Mouse (Mus musculus) frontal cortex, postnatal 36 days (tissue): ENCODE measurements around the gene Marcksl1.
"Not testable (repeated sequence)": the region's sequence is repeated elsewhere in the genome, so short reads cannot be mapped to it uniquely, and the experiment has no call there.

Experiments
- DNase-seq, 2 experiments: peaks; one replicate each; pipeline ENCODE4 v3.0.0; 2022; ENCODE audit warnings: low spot score in 2 of 2

Gene Marcksl1

GRCm38 (mm10) chr4:129509650-129510049 is 3.7 kb upstream of the Marcksl1 start:
- DNase-seq: no peak

- no peak for DNase-seq
These were observed 2.5 kb upstream of the Marcksl1 start for GRCm38 (mm10) chr4:129510723-129511412.

GRCm38 (mm10) chr4:129511413-129512096 is 1.8 kb upstream of the Marcksl1 start:
- DNase-seq: no peak

GRCm38 (mm10) chr4:129513891-129514290 is 510 bp downstream of the Marcksl1 start:
- DNase-seq: no peak

- DNase-seq: peak in 1 of 2 experiments; percentile 36
These were observed 1.0 kb downstream of the Marcksl1 start for GRCm38 (mm10) chr4:129514300-129514898.

DNA sequence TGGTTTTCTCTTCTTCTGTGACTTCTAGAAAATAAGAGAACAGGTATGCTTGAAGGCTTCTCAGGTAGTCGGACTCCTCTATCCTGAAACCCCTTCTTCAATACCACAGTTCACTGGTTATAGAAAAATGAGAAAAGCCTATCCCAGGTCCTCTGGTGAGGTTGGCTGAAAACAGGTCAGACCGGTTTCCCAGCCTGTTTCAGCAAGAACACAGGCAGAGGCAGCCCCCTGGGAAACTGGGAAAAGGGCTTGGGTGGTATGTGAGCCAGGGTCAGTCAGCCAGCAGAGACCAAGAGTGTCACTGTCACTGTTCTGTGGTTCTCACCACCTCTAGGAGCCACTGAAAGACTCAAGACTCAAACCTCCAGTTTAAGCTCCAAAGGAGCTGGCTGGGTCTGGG is 3.5 kb downstream of the Marcksl1 start:
- no peak for DNase-seq

- DNase-seq: no peak
These were observed 5.1 kb downstream of the Marcksl1 start for GRCm38 (mm10) chr4:129518519-129518918.

DNA sequence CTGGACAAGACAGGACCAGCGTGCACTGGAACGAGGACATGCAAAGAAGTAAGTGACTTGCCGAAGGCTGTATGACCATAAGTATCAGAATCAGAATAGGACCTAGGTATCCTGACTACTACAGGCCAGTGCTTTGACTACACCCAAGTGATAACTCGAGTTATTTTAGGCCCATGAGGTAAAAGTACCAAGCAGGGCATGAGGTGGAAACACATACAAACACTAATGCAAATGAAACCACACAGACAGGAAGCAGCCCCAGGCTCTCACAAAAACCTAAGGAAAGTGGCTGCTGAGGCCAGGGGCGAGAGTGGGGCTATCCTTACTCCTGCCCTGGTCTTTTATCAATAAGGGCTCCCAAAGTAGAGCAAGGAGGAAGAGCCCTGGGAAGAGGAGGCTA is 12.0 kb downstream of the Marcksl1 start:
- DNase-seq: no peak

- no peak for DNase-seq
These were observed 12.5 kb downstream of the Marcksl1 start for GRCm38 (mm10) chr4:129525889-129526288.

GRCm38 (mm10) chr4:129528901-129529300 is 15.5 kb downstream of the Marcksl1 start:
- not testable (repeated sequence) for DNase-seq

- DNase-seq: no peak
These were observed 26.6 kb downstream of the Marcksl1 start for GRCm38 (mm10) chr4:129540012-129540411.

- DNase-seq: peak in 1 of 2 experiments; percentile 12
These were observed 28.6 kb downstream of the Marcksl1 start for GRCm38 (mm10) chr4:129541868-129542591.

GRCm38 (mm10) chr4:129542592-129543141 is 29.3 kb downstream of the Marcksl1 start, which contains the start of gene Hdac1:
TSS of gene Hdac1 (minus strand) at chr4:129542713.
- peak; percentile 92 to 94 for DNase-seq

- DNase-seq: no peak
These were observed 30.7 kb downstream of the Marcksl1 start for GRCm38 (mm10) chr4:129544106-129544505.

DNA sequence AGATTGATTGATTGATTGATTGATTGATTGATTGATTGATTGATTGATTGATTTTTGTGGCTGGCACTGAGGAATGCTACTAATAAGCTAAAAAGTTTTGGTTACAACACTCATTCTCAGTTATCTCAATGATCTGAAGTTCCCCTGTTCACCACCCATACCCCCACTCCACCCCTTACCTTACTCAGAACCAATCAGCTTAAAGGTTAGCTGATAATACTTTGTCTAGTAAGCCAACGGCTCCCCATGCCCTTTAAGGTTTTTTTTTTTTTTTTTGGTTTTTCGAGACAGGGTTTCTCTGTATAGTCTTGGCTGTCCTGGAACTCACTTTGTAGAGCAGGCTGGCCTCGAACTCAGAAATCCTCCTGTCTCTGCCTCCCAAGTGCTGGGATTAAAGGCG is 34.2 kb downstream of the Marcksl1 start:
- DNase-seq: not testable (repeated sequence)

DNA sequence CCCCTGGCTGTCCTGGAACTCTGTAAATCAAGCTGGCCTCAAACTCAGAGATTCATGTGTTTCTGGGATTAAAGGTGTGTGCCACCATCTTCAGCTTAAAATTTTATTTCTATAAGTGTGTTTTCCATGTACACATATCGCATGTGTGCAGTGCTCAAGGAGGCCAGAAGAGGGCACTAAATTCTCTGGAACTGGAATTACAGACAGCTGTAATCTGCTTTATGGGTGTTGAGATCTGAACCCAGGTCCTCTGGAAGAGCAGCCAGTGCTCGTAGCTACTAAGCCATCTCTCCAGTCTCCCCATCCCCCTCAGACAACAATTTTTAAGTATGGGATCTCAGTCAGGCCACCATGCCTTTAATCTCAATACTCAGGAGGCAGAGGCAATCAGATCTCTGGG is 35.9 kb downstream of the Marcksl1 start:
- DNase-seq: no peak

GRCm38 (mm10) chr4:129550295-129550694 is 36.9 kb downstream of the Marcksl1 start:
- no peak for DNase-seq

- not testable (repeated sequence) for DNase-seq
These were observed 41.1 kb downstream of the Marcksl1 start for GRCm38 (mm10) chr4:129554512-129554911.

DNA sequence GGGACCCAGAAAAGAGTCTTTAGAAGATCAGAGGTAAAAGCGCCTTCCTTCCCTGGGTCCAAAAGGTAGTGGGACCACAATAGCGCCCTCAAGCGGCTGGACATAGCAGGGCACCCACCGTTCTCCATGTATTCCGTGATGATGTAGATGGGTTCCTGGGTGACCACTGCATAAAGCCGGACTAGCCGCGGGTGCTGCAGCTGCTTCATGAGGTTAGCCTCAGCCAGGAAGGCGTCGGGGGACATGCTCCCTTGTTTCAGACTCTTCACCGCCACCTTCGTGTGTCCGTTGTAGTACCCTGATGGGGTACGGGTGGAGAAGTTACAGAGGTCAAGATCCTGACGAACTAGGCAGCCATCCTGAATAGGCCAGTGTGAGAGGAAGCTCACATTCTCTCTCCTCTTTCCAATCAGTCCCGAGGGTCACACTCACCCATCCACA is 42.1 kb downstream of the Marcksl1 start:
- peak in 1 of 2 experiments; percentile 31 for DNase-seq

DNA sequence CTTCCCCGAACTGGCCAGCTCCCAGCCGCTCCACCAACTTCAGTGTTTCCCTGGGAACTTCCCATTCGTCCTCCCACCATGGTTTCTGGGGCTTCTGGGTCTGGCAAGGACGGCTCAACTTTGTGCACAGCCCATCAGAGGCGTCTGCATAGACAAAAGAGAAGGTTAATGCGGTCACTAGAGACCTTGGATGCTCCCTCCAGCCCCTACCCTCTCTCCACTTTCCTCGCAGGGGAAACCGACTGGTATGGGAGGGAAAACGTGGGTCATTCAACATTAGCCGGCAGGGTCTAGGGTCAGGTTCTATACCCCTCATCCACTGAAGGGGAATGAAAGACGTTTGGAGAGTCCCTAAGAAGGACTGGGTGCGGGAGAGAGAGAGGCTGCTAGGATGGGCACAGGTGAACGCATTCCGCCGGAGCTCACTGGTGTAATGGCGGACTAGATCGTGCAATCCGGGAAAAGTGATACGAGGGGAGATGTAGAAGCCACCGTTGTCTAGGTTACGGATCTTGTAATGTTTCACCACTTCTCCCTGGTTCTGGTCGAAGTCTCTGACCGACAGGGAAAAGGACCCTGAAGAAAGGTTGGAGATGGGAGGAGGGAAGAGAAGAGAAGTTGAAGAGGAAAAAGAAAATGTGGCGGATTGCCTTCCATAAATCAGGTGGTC is 42.6 kb downstream of the Marcksl1 start:
- no peak for DNase-seq
